Mouse (Mus musculus) megakaryocyte, embryonic 14.5 days (primary cell): Measurements from ENCODE around the gene Best3.

Experiments
- FLI1 ChIP-seq: IDR thresholded peaks from 2 replicates; pipeline ENCODE4 v1.6.1; 2012; ENCODE audit warnings: low read length, inconsistent platforms, mixed read lengths
- GATA1 ChIP-seq: IDR thresholded peaks from 3 replicates; pipeline ENCODE4 v1.6.1; 2012; ENCODE audit warnings: mixed read lengths, low read length, inconsistent platforms, borderline replicate concordance

- TF ChIP-seq FLI1 (no peak), GATA1 (no peak)
These were observed 28.5 kb downstream of the Best3 start for GRCm38 (mm10) chr10:117014565-117014964.
